Comparison of ENCODE assay signal across 8 mouse cellular contexts in genomic region chr4:123104651-123105450, GRCm38 (mm10). TPM values are rescaled to one million over a fixed set of nuclear protein-coding genes. Genes with fewer than 3 reads are reported as not detected.
DNase-seq lines count a peak whose midpoint lies in the region; ATAC-seq lines count a peak whose summit lies in the region.

Bmp8b (plus strand) TSS chr4:123105165.

- intact Hi-C loops in left cerebral cortex, postnatal 25 days (cut with DNase I) = no loop called here

- 0 out of 2 replicates have a peak within 1 kb of the TSS, but pooled peaks have one; percentile 26 for H3K9ac ChIP-seq in forebrain, embryonic 13.5 days

- H3K4me2 ChIP-seq in forebrain, embryonic 13.5 days = peak within 1 kb of the TSS; percentile 56

- peaks cover 11% of the 10 kb centered on the region; the same call in 1 of the 2 replicates for H3K4me1 ChIP-seq in forebrain, embryonic 13.5 days

- peak within 1 kb of the TSS; percentile 33 for H3K4me3 ChIP-seq in forebrain, embryonic 13.5 days

- peak; percentile 59; the same call in 1 of the 2 replicates for ATAC-seq in forebrain, embryonic 13.5 days
- ATAC-seq in megakaryocyte progenitor cell, adult 5-6 weeks (replicated peaks; ENCODE audit: poor library complexity) = peak; percentile 27
- ATAC-seq in CD4-positive, CD25-positive, alpha-beta regulatory T cell, adult 4 months = no peak

- peak; percentile 50 to 54 for DNase-seq in cerebellum, postnatal 10 days
- DNase-seq in cerebellum, adult 11-12 months = no peak
- peak; percentile 27 for DNase-seq in kidney, postnatal 14 days
- no peak for DNase-seq in left cerebral cortex, postnatal 25 days (ENCODE audit: low spot score in 2 of 2)
- no peak for DNase-seq in layer of hippocampus, adult 8-10 months (ENCODE audit: low spot score in 2 of 2)

- H3K36me3 ChIP-seq in forebrain, embryonic 13.5 days (ENCODE audit: poor library complexity, severe bottlenecking) = no peaks in the 10 kb centered on the region

- H3K27ac ChIP-seq in forebrain, embryonic 13.5 days = no peak within 1 kb of the TSS

- WGBS in forebrain, embryonic 13.5 days = 6% methylated on average over 75 of the region's 75 CpGs

- H3K9me3 ChIP-seq in forebrain, embryonic 13.5 days (replicated peaks) = no peaks in the 10 kb centered on the region

- peaks cover 50% of the 10 kb centered on the region for H3K27me3 ChIP-seq in forebrain, embryonic 13.5 days

RNA-seq across cellular contexts. Expression of gene Bmp8b, which starts in this region (rescaled TPM):
- polyA plus RNA-seq in forebrain, embryonic 13.5 days (2015; fragmentation: Nextera tagmentation; extraction: Ambion mirVana) = 0.19 and 0.25 TPM in 2 replicates
- total RNA-seq in megakaryocyte progenitor cell, adult 5-6 weeks (2015) = not detected in 2 replicates
- not detected in 2 replicates for total RNA-seq in megakaryocyte progenitor cell, adult 5-6 weeks (2017)
- under 1 TPM in 1 of 2 experiments, not detected in 1; 0.27 TPM for total RNA-seq in left cerebral cortex, postnatal 25 days (2021)
- total RNA-seq in layer of hippocampus, adult 8-10 months (2022) = under 1 TPM in 3 of 4 experiments, not detected in 1; 0.18 to 0.40 (median 0.27) TPM
- polyA plus RNA-seq in CD4-positive, CD25-positive, alpha-beta regulatory T cell, adult 4 months (2017; shearing (Covaris generic)) = under 1 TPM in 1 of 2 experiments, not detected in 1; 0.28 TPM

Comparison
In these comparisons a context has a peak if more than half of its experiments do, and no peak if none do; other contexts are left out.
1. DNase-seq: peak in cerebellum, postnatal 10 days (2 of 2) and kidney, postnatal 14 days (single experiment); none in cerebellum, adult 11-12 months (single experiment), left cerebral cortex, postnatal 25 days (0 of 2) and layer of hippocampus, adult 8-10 months (0 of 2).
2. Peak in ATAC-seq, H3K4me3 ChIP-seq, H3K9ac ChIP-seq and H3K4me2 ChIP-seq in forebrain, embryonic 13.5 days; RNA of the gene not detected or under 1 TPM.
3. Peak in ATAC-seq in megakaryocyte progenitor cell, adult 5-6 weeks; RNA of the gene not detected or under 1 TPM.